Mouse (Mus musculus) effector memory CD4-positive, alpha-beta T cell, adult 7 months (primary cell): ENCODE results near the gene Nrarp. TPM values are rescaled to one million over a fixed set of nuclear protein-coding genes. Genes with fewer than 3 reads are reported as not detected.

Experiments used
- polyA plus RNA-seq: library from polyadenylated mRNA; unstranded; fragments of 100-300 nt; shearing (Covaris generic); gene quantifications from one replicate; pipeline ENCODE4 v1.2.1, GENCODE M21; 2017

Nrarp gene
- polyA plus RNA-seq: 8.6 TPM

DNA sequence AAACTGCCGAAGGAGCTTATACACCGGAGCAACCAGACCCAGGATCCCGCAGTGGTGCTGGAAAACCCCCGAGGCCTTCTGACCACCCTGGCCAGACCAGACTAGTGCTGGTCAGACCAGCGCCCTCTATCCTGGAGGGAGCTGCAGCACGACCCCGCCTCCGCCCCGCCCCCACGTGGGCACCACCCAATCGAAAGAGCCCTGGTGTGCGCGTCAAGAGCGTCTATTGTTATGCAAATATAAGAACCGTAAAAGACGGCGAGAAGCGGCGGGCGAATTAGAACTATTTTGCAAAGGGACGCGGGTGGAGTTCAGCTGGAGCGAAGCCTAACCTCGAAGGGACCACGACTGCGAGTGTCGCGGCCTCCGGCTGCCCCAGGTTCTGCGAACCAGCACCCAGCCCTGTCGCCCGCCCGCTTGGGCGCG lies at the start of gene Nrarp:
Gene Nrarp, plus strand, starts transcription at position 281 of the 426 bp plus-strand sequence.

DNA sequence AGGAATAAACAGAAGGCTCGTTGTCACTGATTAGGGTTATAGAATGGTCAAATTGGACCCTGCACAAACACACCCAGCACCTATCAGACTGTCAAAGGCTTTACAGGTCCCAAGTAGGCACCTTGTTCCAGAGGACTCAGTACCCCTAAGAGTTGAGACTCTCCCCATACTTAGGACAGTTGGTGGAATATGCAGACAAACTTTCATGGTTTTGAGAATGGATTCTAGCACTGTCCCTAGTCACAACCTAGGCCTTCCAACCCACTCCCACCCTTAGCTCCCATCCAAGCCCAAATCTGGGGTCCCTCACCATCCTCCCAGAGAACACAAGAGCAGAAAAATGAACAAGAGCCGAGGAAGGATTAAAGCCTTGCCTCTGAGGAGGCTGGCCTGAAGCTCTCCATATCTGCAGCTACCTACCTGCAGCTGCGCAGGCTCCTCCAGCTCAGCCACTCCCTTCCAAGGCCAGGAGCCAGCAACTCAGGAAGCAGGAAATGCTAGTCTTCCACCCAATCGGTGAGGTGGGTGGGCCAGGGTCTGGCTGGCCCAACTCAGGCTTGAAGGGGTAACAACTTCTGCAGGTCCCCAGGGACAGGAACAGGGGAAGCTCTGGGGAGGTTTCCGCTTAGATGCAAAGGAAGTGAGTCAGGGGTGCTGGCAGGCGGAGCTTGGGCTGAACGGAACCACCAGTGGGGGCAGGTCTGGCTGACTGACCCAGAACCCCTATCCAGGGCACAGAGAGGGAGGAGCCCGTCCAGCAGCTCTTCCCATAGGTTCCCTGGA lies 15.8 kb downstream of the Nrarp start, which contains the start of gene Tor4a:
Gene Tor4a, minus strand, starts transcription at position 715 of the 783 bp plus-strand sequence.

DNA sequence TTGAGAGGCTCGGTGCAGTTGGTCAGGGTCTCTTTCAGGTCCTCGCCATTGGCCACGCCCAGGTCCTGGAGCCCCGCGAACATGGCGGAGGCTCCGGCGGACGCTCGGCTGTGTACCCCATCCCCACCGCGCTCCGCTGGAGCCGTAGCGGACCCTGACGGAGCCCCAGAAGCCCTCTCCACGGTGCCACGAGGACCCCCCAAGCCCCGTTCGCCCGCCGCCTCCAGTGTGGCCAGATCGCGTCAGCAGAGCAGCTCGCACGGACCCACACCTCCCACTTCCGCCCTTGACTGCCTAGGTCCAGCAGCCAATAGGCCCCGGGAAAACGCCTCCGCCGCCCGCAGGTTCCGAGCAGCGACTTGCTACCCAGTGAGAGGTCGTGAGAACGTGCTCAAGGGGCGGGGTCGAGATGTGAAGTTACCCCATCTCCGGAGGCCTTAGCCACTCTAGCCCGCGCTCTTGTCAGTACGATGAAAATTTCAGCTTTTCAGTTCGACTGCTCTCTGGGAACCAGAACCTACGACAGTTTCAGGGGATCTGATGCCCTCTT lies 30.6 kb downstream of the Nrarp start, which contains the start of gene Nelfb:
Gene Nelfb, minus strand, starts transcription at position 369 of the 550 bp plus-strand sequence.

DNA sequence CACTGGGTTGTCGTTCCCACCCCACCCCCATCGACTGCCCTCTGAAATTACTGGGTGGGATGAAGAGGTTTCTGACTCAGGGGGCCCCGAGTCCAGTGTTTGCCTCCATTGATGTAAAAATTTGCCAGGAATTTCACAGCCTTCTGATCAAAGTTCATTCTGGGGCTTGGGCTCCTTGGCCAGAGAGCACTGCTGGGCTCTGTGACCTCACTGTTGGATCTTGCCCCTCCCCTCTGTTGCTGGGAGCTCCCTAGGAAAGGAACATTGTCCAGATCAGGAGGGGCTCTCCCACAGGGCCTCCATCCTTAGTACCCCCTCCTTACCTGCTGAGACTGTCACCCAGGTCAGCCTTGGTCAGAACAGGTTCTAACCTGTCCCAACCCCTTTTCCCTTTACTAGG lies 33.9 kb downstream of the Nrarp start, which contains the start of gene Stpg3:
Gene Stpg3, minus strand, starts transcription at position 194 of the 400 bp plus-strand sequence.

DNA sequence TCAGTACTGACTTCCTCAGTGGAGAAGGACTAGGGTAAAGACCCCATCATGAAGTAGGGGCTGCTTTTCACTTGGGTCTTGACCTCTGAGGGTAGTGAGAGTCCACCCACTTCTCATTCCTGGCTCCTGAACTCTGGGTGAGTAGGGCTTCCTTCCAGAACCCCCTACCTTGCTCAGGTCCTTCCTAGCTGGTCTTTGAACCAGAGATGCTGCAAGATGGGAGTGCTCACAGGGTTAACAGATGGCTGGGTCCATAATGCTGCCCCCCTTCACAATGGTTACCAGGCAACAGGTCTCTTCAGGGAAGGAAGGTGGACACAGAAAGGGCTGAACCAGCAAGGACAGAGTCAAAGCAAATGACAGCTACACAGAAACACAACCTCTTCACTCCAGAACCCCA lies 37.9 kb downstream of the Nrarp start, which contains the start of gene Fam166a:
Gene Fam166a, plus strand, starts transcription at position 301 of the 400 bp plus-strand sequence.

DNA sequence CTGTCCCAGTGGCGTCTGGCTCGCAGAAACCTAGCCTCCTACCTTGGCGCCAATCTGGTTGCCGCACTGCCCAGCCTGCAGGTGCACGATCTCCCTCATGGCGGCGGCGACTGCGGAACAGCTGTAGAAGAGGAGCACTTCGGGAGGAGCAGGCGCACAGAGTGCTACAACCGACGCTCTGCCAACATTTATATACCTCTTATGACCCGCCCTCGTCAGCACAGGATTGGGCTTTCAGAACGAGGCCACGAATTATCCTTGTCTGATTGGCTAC lies 43.9 kb downstream of the Nrarp start, which contains the start of gene Tubb4b:
Gene Tubb4b, minus strand, starts transcription at position 211 of the 274 bp plus-strand sequence.

Other genes with a start within 250 kb of the Nrarp start
- gene Arrdc1, start 245.5 kb upstream of the Nrarp start, polyA plus RNA-seq: 173 TPM
- gene Zmynd19, start 231.0 kb upstream of the Nrarp start, polyA plus RNA-seq: 16.1 TPM
- gene Dph7, start 218.4 kb upstream of the Nrarp start, polyA plus RNA-seq: 13.5 TPM
- gene Mrpl41, start 205.7 kb upstream of the Nrarp start, polyA plus RNA-seq: 74.5 TPM
- 77.5 TPM for gene Pnpla7, start 204.7 kb upstream of the Nrarp start, polyA plus RNA-seq
- gene Nsmf, start 126.4 kb upstream of the Nrarp start, polyA plus RNA-seq: 26.2 TPM
- not detected for gene Entpd8, start 100.5 kb upstream of the Nrarp start, polyA plus RNA-seq
- 0.24 TPM for gene Noxa1, start 85.6 kb upstream of the Nrarp start, polyA plus RNA-seq
- gene Tor4a, start 16.1 kb downstream of the Nrarp start, polyA plus RNA-seq: 32.6 TPM
- gene Nelfb, start 30.7 kb downstream of the Nrarp start, polyA plus RNA-seq: 86.6 TPM
- 0.68 TPM for gene Stpg3, start 33.9 kb downstream of the Nrarp start, polyA plus RNA-seq
- not detected for gene Fam166a, start 38.0 kb downstream of the Nrarp start, polyA plus RNA-seq
- gene Tubb4b, start 43.9 kb downstream of the Nrarp start, polyA plus RNA-seq: 119 TPM
- gene Slc34a3, start 53.6 kb downstream of the Nrarp start, polyA plus RNA-seq: not detected
- not detected for gene Rnf224, start 56.0 kb downstream of the Nrarp start, polyA plus RNA-seq
- gene Rnf208, start 61.5 kb downstream of the Nrarp start, polyA plus RNA-seq: not detected
- not detected for gene Cysrt1, start 61.7 kb downstream of the Nrarp start, polyA plus RNA-seq
- 5.2 TPM for gene AL732309.1, start 66.1 kb downstream of the Nrarp start, polyA plus RNA-seq
- gene Tmem203, start 74.7 kb downstream of the Nrarp start, polyA plus RNA-seq: 13.5 TPM
- gene Tprn, start 81.9 kb downstream of the Nrarp start, polyA plus RNA-seq: 25.6 TPM
- 64.4 TPM for gene Ssna1, start 91.7 kb downstream of the Nrarp start, polyA plus RNA-seq
- gene Anapc2, start 91.7 kb downstream of the Nrarp start, polyA plus RNA-seq: 76.4 TPM
- 0.91 TPM for gene Tmem210, start 107.4 kb downstream of the Nrarp start, polyA plus RNA-seq
- not detected for gene Lrrc26, start 109.2 kb downstream of the Nrarp start, polyA plus RNA-seq
- not detected for gene Grin1, start 138.4 kb downstream of the Nrarp start, polyA plus RNA-seq
- gene Man1b1, start 151.6 kb downstream of the Nrarp start, polyA plus RNA-seq: 25.5 TPM
- gene Dpp7, start 175.6 kb downstream of the Nrarp start, polyA plus RNA-seq: 12.7 TPM
- gene Uap1l1, start 184.9 kb downstream of the Nrarp start, polyA plus RNA-seq: 23.4 TPM
- not detected for gene Sapcd2, start 191.6 kb downstream of the Nrarp start, polyA plus RNA-seq
- gene Entpd2, start 215.1 kb downstream of the Nrarp start, polyA plus RNA-seq: not detected
- gene Npdc1, start 218.6 kb downstream of the Nrarp start, polyA plus RNA-seq: 2.1 TPM
- 0.26 TPM for gene Fut7, start 242.5 kb downstream of the Nrarp start, polyA plus RNA-seq
- 51.3 TPM for gene Abca2, start 247.9 kb downstream of the Nrarp start, polyA plus RNA-seq